Mouse (Mus musculus) liver, embryonic 14.5 days (tissue): Measurements from ENCODE around the gene Rbm33.

Source experiments
- CTCF ChIP-seq: IDR thresholded peaks from 2 replicates; pipeline ENCODE4 v1.5.1; 2016; ENCODE audit warnings: antibody characterized with exemption, low read depth, control low read depth
- EP300 ChIP-seq: IDR thresholded peaks from 2 replicates; pipeline ENCODE4 v1.6.1; 2016; ENCODE audit warnings: antibody characterized with exemption, low read depth

GRCm38 (mm10) chr5:28355614-28356013, 38.7 kb downstream of the Rbm33 start:
- TF ChIP-seq EP300: no peak
- TF ChIP-seq CTCF: no peak
